Mouse (Mus musculus): ENCODE measurements around the gene Acot12.

GRCm38 (mm10) chr13:91807155-91807839 lies 66.0 kb downstream of the Acot12 start, which contains the start of gene Zcchc9:
- TF ChIP-seq POLR2A (IDR thresholded peaks at IDR 0.05; ENCODE audit: borderline replicate concordance, control insufficient read depth, low read depth, low read length), result peak; percentile 68
- peak; percentile 38; the same call in 1 of the 2 replicates for TF ChIP-seq CTCF (IDR thresholded peaks at IDR 0.05; ENCODE audit: control insufficient read depth, insufficient read depth, low read length)

All from bone marrow, adult 2 months (tissue).